20 mouse cellular contexts compared by ENCODE assay signal in the genomic region with DNA sequence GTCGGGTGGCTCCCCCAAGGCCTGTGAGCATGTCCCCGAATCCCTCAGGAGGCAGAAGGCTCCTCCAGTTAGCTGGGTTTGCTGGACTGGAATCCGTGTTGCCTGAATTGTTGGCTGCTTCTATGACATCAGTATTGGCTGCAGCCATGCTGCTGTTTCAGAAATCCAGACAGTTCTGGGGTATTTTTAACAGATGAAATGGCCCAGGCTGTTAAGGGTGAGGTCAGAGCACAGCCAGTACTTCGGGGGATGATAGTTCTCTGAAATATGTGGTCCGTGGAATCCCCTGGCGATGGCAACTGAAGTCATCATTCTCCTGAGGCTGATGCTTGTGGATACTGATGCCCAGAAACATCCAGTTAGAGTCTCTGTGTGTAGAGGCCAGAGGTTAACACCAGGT.
A peak's percentile ranks its signal among the peaks of the same experiment; 100 is the strongest.
DNase-seq lines count a peak whose midpoint lies in the region; ATAC-seq lines count a peak whose summit lies in the region.
"Had no signal": no experiment of that assay in that cellular context is flagged by ENCODE, and none has a peak within 500 bp of the region (broad histone marks: within the 10 kb centered on the region; RNA-seq: fewer than 3 reads in every experiment).

No protein-coding gene starts in this region.

- no peaks in the 10 kb centered on the region for H3K36me3 ChIP-seq in heart, embryonic 11.5 days (ENCODE audit: control insufficient read depth, insufficient read depth, low read length)
- H3K36me3 ChIP-seq in embryonic facial prominence, embryonic 15.5 days = no peaks in the 10 kb centered on the region
- H3K36me3 ChIP-seq in limb, embryonic 12.5 days = no peaks in the 10 kb centered on the region
- H3K36me3 ChIP-seq in kidney, embryonic 15.5 days = no peaks in the 10 kb centered on the region
- H3K36me3 ChIP-seq: lung, embryonic 15.5 days; midbrain, embryonic 12.5 days; stomach, embryonic 15.5 days had no signal

- no peaks in the 10 kb centered on the region for H3K4me1 ChIP-seq in heart, embryonic 11.5 days (ENCODE audit: control insufficient read depth, insufficient read depth, low read length)
- H3K4me1 ChIP-seq in embryonic facial prominence, embryonic 15.5 days = 0 out of 2 replicates have a peak, but pooled peaks cover 3% of the 10 kb centered on the region
- peaks cover 4% of the 10 kb centered on the region; the same call in 1 of the 2 replicates for H3K4me1 ChIP-seq in limb, embryonic 12.5 days (replicated peaks)
- H3K4me1 ChIP-seq in kidney, embryonic 15.5 days = no peaks in the 10 kb centered on the region
- H3K4me1 ChIP-seq: lung, embryonic 15.5 days; midbrain, embryonic 12.5 days; stomach, embryonic 15.5 days had no signal

- H3K9ac ChIP-seq in heart, embryonic 11.5 days (ENCODE audit: low read depth, low read length) = no peak overlapping the region
- H3K9ac ChIP-seq in embryonic facial prominence, embryonic 15.5 days = no peak overlapping the region
- no peak overlapping the region for H3K9ac ChIP-seq in limb, embryonic 12.5 days (replicated peaks)
- no peak overlapping the region for H3K9ac ChIP-seq in kidney, embryonic 15.5 days
- H3K9ac ChIP-seq: lung, embryonic 15.5 days; midbrain, embryonic 12.5 days; stomach, embryonic 15.5 days had no signal

- no peak for ATAC-seq in heart, embryonic 11.5 days (replicated peaks; ENCODE audit: insufficient number of reproducible peaks, low FRiP score, low TSS enrichment)
- no peak for ATAC-seq in embryonic facial prominence, embryonic 15.5 days (ENCODE audit: insufficient number of reproducible peaks, low FRiP score, low TSS enrichment, low read depth)
- ATAC-seq in limb, embryonic 12.5 days (ENCODE audit: insufficient number of reproducible peaks, insufficient read depth, low FRiP score, low TSS enrichment, low read depth) = no peak
- ATAC-seq in kidney, embryonic 15.5 days (replicated peaks; ENCODE audit: low FRiP score) = no peak
- ATAC-seq: activated CD4-positive, CD25-positive, alpha-beta regulatory T cell, adult 4 months; hindbrain, postnatal 0 days had no signal

- H3K27ac ChIP-seq in heart, embryonic 11.5 days (ENCODE audit: low read depth, low read length) = no peak overlapping the region
- H3K27ac ChIP-seq in embryonic facial prominence, embryonic 15.5 days (replicated peaks) = peak overlapping the region; percentile 63
- 0 out of 2 replicates have a peak overlapping the region, but pooled peaks have one; percentile 14 for H3K27ac ChIP-seq in limb, embryonic 12.5 days
- H3K27ac ChIP-seq in kidney, embryonic 15.5 days = no peak overlapping the region
- H3K27ac ChIP-seq: hindbrain, postnatal 0 days; layer of hippocampus, adult 2 months; left cerebral cortex, adult 2 months; lung, embryonic 15.5 days; midbrain, embryonic 12.5 days; stomach, embryonic 15.5 days had no signal

- no peak overlapping the region for H3K4me2 ChIP-seq in heart, embryonic 11.5 days
- no peak overlapping the region for H3K4me2 ChIP-seq in embryonic facial prominence, embryonic 15.5 days (replicated peaks)
- no peak overlapping the region for H3K4me2 ChIP-seq in limb, embryonic 12.5 days
- no peak overlapping the region for H3K4me2 ChIP-seq in kidney, embryonic 15.5 days
- H3K4me2 ChIP-seq: lung, embryonic 15.5 days; midbrain, embryonic 12.5 days; stomach, embryonic 15.5 days had no signal

- no peaks in the 10 kb centered on the region for H3K27me3 ChIP-seq in heart, embryonic 11.5 days (ENCODE audit: control insufficient read depth, insufficient read depth, low read length)
- H3K27me3 ChIP-seq in embryonic facial prominence, embryonic 15.5 days = no peaks in the 10 kb centered on the region
- no peaks in the 10 kb centered on the region for H3K27me3 ChIP-seq in limb, embryonic 12.5 days
- no peaks in the 10 kb centered on the region for H3K27me3 ChIP-seq in kidney, embryonic 15.5 days
- H3K27me3 ChIP-seq: lung, embryonic 15.5 days; midbrain, embryonic 12.5 days; stomach, embryonic 15.5 days had no signal

- H3K9me3 ChIP-seq in heart, embryonic 11.5 days (replicated peaks; ENCODE audit: control insufficient read depth, low read length) = no peaks in the 10 kb centered on the region
- H3K9me3 ChIP-seq in embryonic facial prominence, embryonic 15.5 days (replicated peaks) = no peaks in the 10 kb centered on the region
- H3K9me3 ChIP-seq in limb, embryonic 12.5 days = no peaks in the 10 kb centered on the region
- no peaks in the 10 kb centered on the region for H3K9me3 ChIP-seq in kidney, embryonic 15.5 days (replicated peaks)
- H3K9me3 ChIP-seq: lung, embryonic 15.5 days; midbrain, embryonic 12.5 days; stomach, embryonic 15.5 days had no signal

- H3K4me3 ChIP-seq in heart, embryonic 11.5 days (ENCODE audit: low read depth, low read length) = no peak overlapping the region
- no peak overlapping the region for H3K4me3 ChIP-seq in embryonic facial prominence, embryonic 15.5 days (replicated peaks)
- H3K4me3 ChIP-seq in limb, embryonic 12.5 days (replicated peaks) = no peak overlapping the region
- H3K4me3 ChIP-seq in kidney, embryonic 15.5 days (replicated peaks) = no peak overlapping the region
- H3K4me3 ChIP-seq: layer of hippocampus, adult 2 months; left cerebral cortex, adult 2 months; lung, embryonic 15.5 days; midbrain, embryonic 12.5 days; myocyte; stomach, embryonic 15.5 days had no signal

- 76% methylated on average over 6 of the region's 6 CpGs for WGBS in heart, embryonic 11.5 days (ENCODE audit: insufficient replicate concordance)
- WGBS in embryonic facial prominence, embryonic 15.5 days = 82% methylated on average over 6 of the region's 6 CpGs
- WGBS in limb, embryonic 12.5 days = 89% methylated on average over 6 of the region's 6 CpGs
- WGBS in kidney, embryonic 15.5 days = 77% methylated on average over 6 of the region's 6 CpGs

- peak; percentile 97 for DNase-seq in heart, adult 11 months
- peak; percentile 6 to 36 for DNase-seq in lung, postnatal 4 days
- no peak for DNase-seq in right cerebral cortex, postnatal 25 days
- DNase-seq: adrenal gland, postnatal 25 days; cerebellum, adult 9-11 months; kidney, adult 9 months; spleen, adult 18-20 months; thymus, postnatal 14 days had no signal

Comparison
In these comparisons a context has a peak if more than half of its experiments do, and no peak if none do; other contexts are left out.
1. H3K27ac ChIP-seq: peak in embryonic facial prominence, embryonic 15.5 days (single experiment) and limb, embryonic 12.5 days (single experiment); none in heart, embryonic 11.5 days (single experiment) and kidney, embryonic 15.5 days (single experiment).